12 mouse cellular contexts compared by ENCODE assay signal in the genomic region with DNA sequence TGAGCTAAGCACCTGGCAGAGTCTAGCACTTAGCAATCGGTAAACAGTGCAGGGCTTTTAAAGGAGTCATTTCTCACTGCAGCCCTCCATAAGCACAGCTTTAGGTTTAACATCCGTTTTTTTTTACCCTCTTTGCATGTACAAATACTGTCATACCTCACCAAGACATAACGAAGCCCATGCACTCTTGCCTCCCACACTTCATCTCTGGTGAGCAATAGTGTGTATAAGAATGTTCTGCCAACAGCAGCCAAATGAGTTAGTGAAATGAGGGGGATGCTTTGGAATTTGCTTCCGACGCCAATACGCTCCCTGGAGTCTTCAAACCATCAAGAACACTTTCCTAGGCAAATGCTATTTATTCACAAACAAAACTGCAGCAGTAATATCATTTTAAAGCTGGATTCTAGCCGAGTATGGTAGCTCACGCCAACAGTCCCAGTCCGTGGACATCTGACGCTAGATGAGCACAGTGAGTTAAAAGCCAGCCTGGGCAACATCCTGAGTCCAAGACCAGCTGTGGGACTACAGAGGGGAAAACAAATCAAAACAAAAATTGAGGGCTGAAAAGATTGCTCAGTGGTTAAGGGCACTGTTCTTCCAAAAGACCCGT. TPM values are rescaled to one million over a fixed set of nuclear protein-coding genes. Genes with fewer than 3 reads are reported as not detected.
DNase-seq lines count a peak whose midpoint lies in the region; ATAC-seq and TF ChIP-seq lines count a peak whose summit lies in the region.
"Had no signal": no experiment of that assay in that cellular context is flagged by ENCODE, and none has a peak within 500 bp of the region (broad histone marks: within the 10 kb centered on the region; RNA-seq: fewer than 3 reads in every experiment).

No protein-coding gene starts in this region.

- no peaks in the 10 kb centered on the region for H3K27me3 ChIP-seq in lung, embryonic 15.5 days
- H3K27me3 ChIP-seq in stomach, postnatal 0 days (ENCODE audit: control insufficient read depth, insufficient read depth, low read length) = no peaks in the 10 kb centered on the region
- H3K27me3 ChIP-seq: limb, embryonic 12.5 days had no signal

- peak; percentile 20 to 21 for DNase-seq in frontal cortex, postnatal 36 days (ENCODE audit: low spot score in 2 of 2)
- no peak for DNase-seq in frontal cortex, postnatal 25 days (ENCODE audit: low spot score in 2 of 2)
- no peak for DNase-seq in lung, postnatal 25 days (ENCODE audit: low spot score)
- peak; percentile 54 for DNase-seq in heart, postnatal 4 days
- no peak for DNase-seq in stomach, postnatal 0 days (ENCODE audit: low spot score)
- DNase-seq in yolk sac, embryonic 10.5 days (ENCODE audit: low spot score) = no peak
- DNase-seq: adrenal gland, adult 8-10 months; B cell, adult 2 months; cerebellum, adult 8-10 months had no signal

- H3K4me2 ChIP-seq in lung, embryonic 15.5 days = no peak overlapping the region
- no peak overlapping the region for H3K4me2 ChIP-seq in stomach, postnatal 0 days (replicated peaks; ENCODE audit: low read depth)
- H3K4me2 ChIP-seq: limb, embryonic 12.5 days had no signal

- H3K9me3 ChIP-seq in lung, embryonic 15.5 days = no peaks in the 10 kb centered on the region
- no peaks in the 10 kb centered on the region for H3K9me3 ChIP-seq in stomach, postnatal 0 days (ENCODE audit: control insufficient read depth, low read length)
- H3K9me3 ChIP-seq: limb, embryonic 12.5 days had no signal

- ATAC-seq in lung, embryonic 15.5 days (ENCODE audit: borderline replicate concordance, extremely low read depth, low FRiP score, low TSS enrichment) = peak; percentile 82; the same call in 1 of the 2 replicates
- ATAC-seq in stomach, postnatal 0 days (ENCODE audit: low FRiP score, low TSS enrichment) = no peak
- no peak for ATAC-seq in erythroid progenitor cell, adult 5-6 weeks (replicated peaks; ENCODE audit: low FRiP score, poor library complexity, severe bottlenecking)

- peaks cover 12% of the 10 kb centered on the region; the same call in 1 of the 2 replicates for H3K4me1 ChIP-seq in lung, embryonic 15.5 days
- no peaks in the 10 kb centered on the region for H3K4me1 ChIP-seq in stomach, postnatal 0 days (replicated peaks; ENCODE audit: control insufficient read depth, insufficient read depth)

- H3K4me3 ChIP-seq in lung, embryonic 15.5 days = no peak overlapping the region
- no peak overlapping the region for H3K4me3 ChIP-seq in stomach, postnatal 0 days (ENCODE audit: low read depth, low read length)
- H3K4me3 ChIP-seq: limb, embryonic 12.5 days had no signal

- no peak for TF ChIP-seq CTCF in stomach, postnatal 0 days (IDR thresholded peaks at IDR 0.05; ENCODE audit: low read depth)

- no peak for TF ChIP-seq EP300 in stomach, postnatal 0 days (optimal IDR thresholded peaks at IDR 0.05)

- H3K27ac ChIP-seq in lung, embryonic 15.5 days = peak overlapping the region; percentile 66
- H3K27ac ChIP-seq in stomach, postnatal 0 days (replicated peaks) = peak overlapping the region; percentile 65; the same call in 1 of the 2 replicates
- H3K27ac ChIP-seq: limb, embryonic 12.5 days had no signal

- 0 out of 2 replicates have a peak, but pooled peaks cover 2% of the 10 kb centered on the region for H3K36me3 ChIP-seq in lung, embryonic 15.5 days
- H3K36me3 ChIP-seq in stomach, postnatal 0 days (ENCODE audit: control insufficient read depth, insufficient read depth, low read length) = no peaks in the 10 kb centered on the region

- no peak overlapping the region for H3K9ac ChIP-seq in lung, embryonic 15.5 days
- H3K9ac ChIP-seq in stomach, postnatal 0 days (ENCODE audit: low read length) = no peak overlapping the region
- H3K9ac ChIP-seq: limb, embryonic 12.5 days had no signal

- WGBS in lung, embryonic 15.5 days = 50% methylated on average over 11 of the region's 11 CpGs
- WGBS in stomach, postnatal 0 days = 50% methylated on average over 11 of the region's 11 CpGs

RNA-seq across cellular contexts. Expression of a gene that starts 18.4 kb away (rescaled TPM):
- polyA plus RNA-seq in lung, embryonic 15.5 days (2015; fragmentation: Nextera tagmentation; extraction: Ambion mirVana) = 18.8 and 19.5 TPM in 2 replicates
- 10 to 100 TPM; 14.3 to 17.1 TPM for total RNA-seq in heart, postnatal 4 days (2021)
- 3.4 and 5.1 TPM in 2 replicates for polyA plus RNA-seq in stomach, postnatal 0 days (2015; fragmentation: Nextera tagmentation; extraction: Ambion mirVana)
- total RNA-seq in erythroid progenitor cell, adult 5-6 weeks (2015; ENCODE audit: low replicate concordance) = 43.2 and 52.3 TPM in 2 replicates
- total RNA-seq in erythroid progenitor cell, adult 5-6 weeks (2017; ENCODE audit: low replicate concordance) = 111 and 172 TPM in 2 replicates

Comparison
In these comparisons a context has a peak if more than half of its experiments do, and no peak if none do; other contexts are left out.
1. DNase-seq: peak in frontal cortex, postnatal 36 days (2 of 2) and heart, postnatal 4 days (single experiment); none in frontal cortex, postnatal 25 days (0 of 2), lung, postnatal 25 days (single experiment), stomach, postnatal 0 days (single experiment) and yolk sac, embryonic 10.5 days (single experiment).